Mouse (Mus musculus): Measurements from ENCODE around the gene Asah2.

- TF ChIP-seq POLR2A (IDR thresholded peaks at IDR 0.05; ENCODE audit: low read depth, low read length): no peak
- no peak for TF ChIP-seq CTCF (IDR thresholded peaks at IDR 0.05; ENCODE audit: extremely low read depth, insufficient read depth, insufficient read length, insufficient replicate concordance)
Measured at GRCm38 (mm10) chr19:32129281-32129680, 21.3 kb upstream of the Asah2 start.

All from spleen, adult 2 months (tissue).